In genomic region chr13:21167910-21168300, GRCm38 (mm10) we compare ENCODE assay signal across 9 mouse cellular contexts. TPM values are rescaled to one million over a fixed set of nuclear protein-coding genes. Genes with fewer than 3 reads are reported as not detected.
DNase-seq lines count a peak whose midpoint lies in the region; ATAC-seq lines count a peak whose summit lies in the region.
"Had no signal": no experiment of that assay in that cellular context is flagged by ENCODE, and none has a peak within 500 bp of the region (broad histone marks: within the 10 kb centered on the region; RNA-seq: fewer than 3 reads in every experiment).

No protein-coding gene starts in this region.

- H3K4me3 ChIP-seq in hindbrain, embryonic 11.5 days (ENCODE audit: low read depth, low read length) = peak overlapping the region; percentile 48
- H3K4me3 ChIP-seq in liver, embryonic 12.5 days = peak overlapping the region; percentile 72
- H3K4me3 ChIP-seq in neural tube, embryonic 12.5 days = peak overlapping the region; percentile 52

- peak overlapping the region; percentile 76 for H3K4me2 ChIP-seq in hindbrain, embryonic 11.5 days (replicated peaks; ENCODE audit: low read depth, low read length)
- peak overlapping the region; percentile 93 for H3K4me2 ChIP-seq in liver, embryonic 12.5 days
- peak overlapping the region; percentile 85 for H3K4me2 ChIP-seq in neural tube, embryonic 12.5 days (replicated peaks)

- no peaks in the 10 kb centered on the region for H3K9me3 ChIP-seq in hindbrain, embryonic 11.5 days (ENCODE audit: control insufficient read depth, low read length)
- H3K9me3 ChIP-seq in liver, embryonic 12.5 days (replicated peaks) = no peaks in the 10 kb centered on the region
- no peaks in the 10 kb centered on the region for H3K9me3 ChIP-seq in neural tube, embryonic 12.5 days

- DNase-seq in thymus, postnatal 0 days (ENCODE audit: low spot score) = peak; percentile 81
- no peak for DNase-seq in thymus, postnatal 10 days (ENCODE audit: low spot score in 2 of 2)
- DNase-seq in embryo, embryonic 9.5 days (ENCODE audit: extremely low spot score) = peak; percentile 72
- DNase-seq in hindbrain, embryonic 11.5 days (ENCODE audit: low spot score) = peak; percentile 65
- DNase-seq in frontal cortex, postnatal 14 days (ENCODE audit: low spot score in 2 of 2) = no peak

- H3K36me3 ChIP-seq in hindbrain, embryonic 11.5 days (ENCODE audit: control insufficient read depth, insufficient read depth, low read length) = no peaks in the 10 kb centered on the region
- H3K36me3 ChIP-seq in liver, embryonic 12.5 days = no peaks in the 10 kb centered on the region
- H3K36me3 ChIP-seq in neural tube, embryonic 12.5 days = no peaks in the 10 kb centered on the region

- H3K4me1 ChIP-seq in hindbrain, embryonic 11.5 days (replicated peaks; ENCODE audit: control insufficient read depth, insufficient read depth, low read length) = no peaks in the 10 kb centered on the region
- peaks cover 35% of the 10 kb centered on the region for H3K4me1 ChIP-seq in liver, embryonic 12.5 days
- H3K4me1 ChIP-seq in neural tube, embryonic 12.5 days = peaks cover 5% of the 10 kb centered on the region

- no peaks in the 10 kb centered on the region for H3K27me3 ChIP-seq in hindbrain, embryonic 11.5 days (ENCODE audit: control insufficient read depth, insufficient read depth, low read length)
- H3K27me3 ChIP-seq in liver, embryonic 12.5 days (replicated peaks) = peaks cover 9% of the 10 kb centered on the region; the same call in 1 of the 2 replicates
- H3K27me3 ChIP-seq in neural tube, embryonic 12.5 days (replicated peaks) = no peaks in the 10 kb centered on the region

- H3K9ac ChIP-seq in hindbrain, embryonic 11.5 days (ENCODE audit: low read depth, low read length) = no peak overlapping the region; the same call in 1 of the 2 replicates
- H3K9ac ChIP-seq in liver, embryonic 12.5 days = peak overlapping the region; percentile 68
- no peak overlapping the region for H3K9ac ChIP-seq in neural tube, embryonic 12.5 days

- peak; percentile 52; the same call in 1 of the 2 replicates for ATAC-seq in hindbrain, embryonic 11.5 days (ENCODE audit: low FRiP score)
- ATAC-seq in liver, embryonic 12.5 days = peak; percentile 28; the same call in 1 of the 2 replicates
- ATAC-seq in neural tube, embryonic 12.5 days (ENCODE audit: low FRiP score, low read depth) = peak; percentile 55
- ATAC-seq in erythroid progenitor cell, adult 5-6 weeks (replicated peaks; ENCODE audit: low FRiP score, poor library complexity, severe bottlenecking) = no peak

- no peak overlapping the region for H3K27ac ChIP-seq in hindbrain, embryonic 11.5 days (ENCODE audit: low read depth, low read length)
- peak overlapping the region; percentile 77 for H3K27ac ChIP-seq in liver, embryonic 12.5 days
- no peak overlapping the region for H3K27ac ChIP-seq in neural tube, embryonic 12.5 days

- under 1% methylated on average over 8 of the region's 8 CpGs for WGBS in hindbrain, embryonic 11.5 days
- under 1% methylated on average over 8 of the region's 8 CpGs for WGBS in liver, embryonic 12.5 days (ENCODE audit: insufficient replicate concordance)
- WGBS in neural tube, embryonic 12.5 days = under 1% methylated on average over 8 of the region's 8 CpGs

RNA-seq across cellular contexts. Expression of gene Trim27, which starts 11.3 kb away (rescaled TPM):
- polyA plus RNA-seq in thymus, postnatal 0 days (2015; fragmentation: Nextera tagmentation; extraction: Ambion mirVana) = 160 and 174 TPM in 2 replicates
- 133 and 144 TPM in 2 replicates for polyA plus RNA-seq in hindbrain, embryonic 11.5 days (2014; fragmentation: Nextera tagmentation; extraction: Ambion mirVana)
- 129 and 132 TPM in 2 replicates for polyA plus RNA-seq in liver, embryonic 12.5 days (2016; fragmentation: Nextera tagmentation; extraction: Ambion mirVana)
- polyA plus RNA-seq in neural tube, embryonic 12.5 days (2016; fragmentation: Nextera tagmentation; extraction: Ambion mirVana) = 124 and 125 TPM in 2 replicates
- total RNA-seq in erythroid progenitor cell, adult 5-6 weeks (2015; ENCODE audit: low replicate concordance) = 29.6 and 37.3 TPM in 2 replicates
- total RNA-seq in erythroid progenitor cell, adult 5-6 weeks (2017; ENCODE audit: low replicate concordance) = 60.8 and 61.5 TPM in 2 replicates

RNA-seq across cellular contexts. Expression of gene Olfr1368, which starts 22.2 kb away (rescaled TPM):
- polyA plus RNA-seq in thymus, postnatal 0 days (2015; fragmentation: Nextera tagmentation; extraction: Ambion mirVana) = not detected in 2 replicates
- not detected in 2 replicates for polyA plus RNA-seq in hindbrain, embryonic 11.5 days (2014; fragmentation: Nextera tagmentation; extraction: Ambion mirVana)
- not detected in 2 replicates for polyA plus RNA-seq in liver, embryonic 12.5 days (2016; fragmentation: Nextera tagmentation; extraction: Ambion mirVana)
- not detected in 2 replicates for polyA plus RNA-seq in neural tube, embryonic 12.5 days (2016; fragmentation: Nextera tagmentation; extraction: Ambion mirVana)
- total RNA-seq in erythroid progenitor cell, adult 5-6 weeks (2015; ENCODE audit: low replicate concordance) = not detected in 2 replicates
- not detected in 2 replicates for total RNA-seq in erythroid progenitor cell, adult 5-6 weeks (2017; ENCODE audit: low replicate concordance)
- total RNA-seq: heart, postnatal 14 days had no signal

RNA-seq across cellular contexts. Expression of gene Olfr263, which starts 38.5 kb away (rescaled TPM):
- polyA plus RNA-seq in thymus, postnatal 0 days (2015; fragmentation: Nextera tagmentation; extraction: Ambion mirVana) = not detected in 2 replicates
- not detected in 2 replicates for polyA plus RNA-seq in hindbrain, embryonic 11.5 days (2014; fragmentation: Nextera tagmentation; extraction: Ambion mirVana)
- polyA plus RNA-seq in liver, embryonic 12.5 days (2016; fragmentation: Nextera tagmentation; extraction: Ambion mirVana) = not detected in 2 replicates
- not detected in 2 replicates for polyA plus RNA-seq in neural tube, embryonic 12.5 days (2016; fragmentation: Nextera tagmentation; extraction: Ambion mirVana)
- total RNA-seq in erythroid progenitor cell, adult 5-6 weeks (2015; ENCODE audit: low replicate concordance) = not detected in 2 replicates
- not detected in 2 replicates for total RNA-seq in erythroid progenitor cell, adult 5-6 weeks (2017; ENCODE audit: low replicate concordance)
- total RNA-seq: heart, postnatal 14 days had no signal

RNA-seq across cellular contexts. Expression of gene Olfr1369-ps1, which starts 56.6 kb away (rescaled TPM):
- polyA plus RNA-seq in thymus, postnatal 0 days (2015; fragmentation: Nextera tagmentation; extraction: Ambion mirVana) = 0.14 and 0.18 TPM in 2 replicates
- 0.04 TPM in 1 of 2 replicates, not detected in the other for polyA plus RNA-seq in hindbrain, embryonic 11.5 days (2014; fragmentation: Nextera tagmentation; extraction: Ambion mirVana)
- polyA plus RNA-seq in liver, embryonic 12.5 days (2016; fragmentation: Nextera tagmentation; extraction: Ambion mirVana) = 0.10 TPM in 2 replicates
- polyA plus RNA-seq in neural tube, embryonic 12.5 days (2016; fragmentation: Nextera tagmentation; extraction: Ambion mirVana) = not detected in 2 replicates
- not detected in 2 replicates for total RNA-seq in erythroid progenitor cell, adult 5-6 weeks (2015; ENCODE audit: low replicate concordance)
- total RNA-seq in erythroid progenitor cell, adult 5-6 weeks (2017; ENCODE audit: low replicate concordance) = not detected in 2 replicates
- total RNA-seq: heart, postnatal 14 days had no signal

Comparison
In these comparisons a context has a peak if more than half of its experiments do, and no peak if none do; other contexts are left out.
1. DNase-seq: peak in thymus, postnatal 0 days (single experiment), embryo, embryonic 9.5 days (single experiment) and hindbrain, embryonic 11.5 days (single experiment); none in thymus, postnatal 10 days (0 of 2) and frontal cortex, postnatal 14 days (0 of 2).
2. Peak in every context shown above with its lines, with median percentiles within 50 percentile points of each other: H3K4me2 ChIP-seq and H3K4me3 ChIP-seq.